Mouse (Mus musculus): ENCODE measurements around the gene March4. TPM values are rescaled to one million over a fixed set of nuclear protein-coding genes. Genes with fewer than 3 reads are reported as not detected.

The March4 gene
- polyA plus RNA-seq, 2 experiments = not detected

- no peaks in the 10 kb centered on the region for H3K4me1 ChIP-seq (replicated peaks; ENCODE audit: control insufficient read depth in 2 of 2, insufficient read depth in 2 of 2, low read length in 1 of 2)
- no peak overlapping the region for H3K4me3 ChIP-seq (ENCODE audit: insufficient read depth in 1 of 2, low read depth in 2 of 2, low read length in 2 of 2)
- WGBS (ENCODE audit: insufficient replicate concordance) = 66% methylated on average over 5 of the region's 5 CpGs
- no peaks in the 10 kb centered on the region for H3K36me3 ChIP-seq (replicated peaks; ENCODE audit: control insufficient read depth, insufficient read depth, low read depth)
- H3K27me3 ChIP-seq (ENCODE audit: control insufficient read depth, insufficient read depth, low read length) = peaks cover 13% of the 10 kb centered on the region
- ATAC-seq (ENCODE audit: insufficient read depth) = no peak
- H3K9ac ChIP-seq (replicated peaks) = no peak overlapping the region
- no peak overlapping the region for H3K4me2 ChIP-seq (ENCODE audit: low read depth)
- no peak for TF ChIP-seq CTCF (IDR thresholded peaks at IDR 0.05; ENCODE audit: low read depth)
- no peak for TF ChIP-seq EP300 (IDR thresholded peaks at IDR 0.05; ENCODE audit: low read depth)
- no peak for DNase-seq (ENCODE audit: low read depth in 3 of 3, low spot score in 3 of 3)
- H3K9me3 ChIP-seq (ENCODE audit: control insufficient read depth, low read length) = no peaks in the 10 kb centered on the region
- H3K27ac ChIP-seq = no peak overlapping the region
Observed at GRCm38 (mm10) chr1:72532926-72533325, 3.8 kb downstream of the March4 start.

GRCm38 (mm10) chr1:72530516-72531196, 6.1 kb downstream of the March4 start:
- WGBS (ENCODE audit: insufficient replicate concordance) = 59% methylated on average over 8 of the region's 8 CpGs
- Histone ChIP-seq H3K36me3 (replicated peaks; ENCODE audit: control insufficient read depth, insufficient read depth, low read depth) (no peaks in the 10 kb centered on the region), H3K4me3 (ENCODE audit: insufficient read depth in 1 of 2, low read depth in 2 of 2, low read length in 2 of 2) (no peak overlapping the region), H3K27ac (no peak overlapping the region), H3K9ac (replicated peaks) (no peak overlapping the region), H3K4me1 (replicated peaks; ENCODE audit: control insufficient read depth in 2 of 2, insufficient read depth in 2 of 2, low read length in 1 of 2) (no peaks in the 10 kb centered on the region), H3K9me3 (ENCODE audit: control insufficient read depth, low read length) (no peaks in the 10 kb centered on the region), H3K4me2 (ENCODE audit: low read depth) (no peak overlapping the region), H3K27me3 (ENCODE audit: control insufficient read depth, insufficient read depth, low read length) (peaks cover under 1% of the 10 kb centered on the region)
- TF ChIP-seq EP300 (IDR thresholded peaks at IDR 0.05; ENCODE audit: low read depth) = no peak
- TF ChIP-seq CTCF (IDR thresholded peaks at IDR 0.05; ENCODE audit: low read depth) = no peak
- ATAC-seq (ENCODE audit: insufficient read depth) (no peak), DNase-seq (ENCODE audit: low read depth in 3 of 3, low spot score in 3 of 3) (no peak)

- WGBS (ENCODE audit: insufficient replicate concordance) = 55% methylated on average over 4 of the region's 4 CpGs
- no peaks in the 10 kb centered on the region for H3K9me3 ChIP-seq (ENCODE audit: control insufficient read depth, low read length)
Observed at GRCm38 (mm10) chr1:72529192-72529591, 7.5 kb downstream of the March4 start.

GRCm38 (mm10) chr1:72523601-72524000, 13.1 kb downstream of the March4 start:
- TF ChIP-seq EP300 (IDR thresholded peaks at IDR 0.05; ENCODE audit: low read depth) (no peak), CTCF (IDR thresholded peaks at IDR 0.05; ENCODE audit: low read depth) (no peak)
- WGBS (ENCODE audit: insufficient replicate concordance) = 61% methylated on average over 6 of the region's 6 CpGs

More at GRCm38 (mm10) chr1:72529192-72529591, 7.5 kb downstream of the March4 start:
- Histone ChIP-seq H3K4me1 (replicated peaks; ENCODE audit: control insufficient read depth in 2 of 2, insufficient read depth in 2 of 2, low read length in 1 of 2) (no peaks in the 10 kb centered on the region), H3K36me3 (replicated peaks; ENCODE audit: control insufficient read depth, insufficient read depth, low read depth) (no peaks in the 10 kb centered on the region), H3K4me2 (ENCODE audit: low read depth) (no peak overlapping the region), H3K27ac (no peak overlapping the region), H3K27me3 (ENCODE audit: control insufficient read depth, insufficient read depth, low read length) (no peaks in the 10 kb centered on the region), H3K9ac (replicated peaks) (no peak overlapping the region), H3K4me3 (ENCODE audit: insufficient read depth in 1 of 2, low read depth in 2 of 2, low read length in 2 of 2) (no peak overlapping the region)
- no peak for ATAC-seq (ENCODE audit: insufficient read depth)
- TF ChIP-seq CTCF (IDR thresholded peaks at IDR 0.05; ENCODE audit: low read depth) (no peak), EP300 (IDR thresholded peaks at IDR 0.05; ENCODE audit: low read depth) (no peak)
- DNase-seq (ENCODE audit: low read depth in 3 of 3, low spot score in 3 of 3) = no peak

GRCm38 (mm10) chr1:72510778-72511520, 25.8 kb downstream of the March4 start:
- Histone ChIP-seq H3K27me3 (ENCODE audit: control insufficient read depth, insufficient read depth, low read length) (no peaks in the 10 kb centered on the region), H3K27ac (no peak overlapping the region), H3K9ac (replicated peaks) (no peak overlapping the region), H3K4me2 (ENCODE audit: low read depth) (no peak overlapping the region), H3K4me3 (ENCODE audit: insufficient read depth in 1 of 2, low read depth in 2 of 2, low read length in 2 of 2) (no peak overlapping the region), H3K4me1 (replicated peaks; ENCODE audit: control insufficient read depth in 2 of 2, insufficient read depth in 2 of 2, low read length in 1 of 2) (no peaks in the 10 kb centered on the region), H3K36me3 (replicated peaks; ENCODE audit: control insufficient read depth, insufficient read depth, low read depth) (no peaks in the 10 kb centered on the region), H3K9me3 (ENCODE audit: control insufficient read depth, low read length) (no peaks in the 10 kb centered on the region)
- DNase-seq (ENCODE audit: low read depth in 3 of 3, low spot score in 3 of 3) (no peak), ATAC-seq (ENCODE audit: insufficient read depth) (no peak)
- TF ChIP-seq EP300 (IDR thresholded peaks at IDR 0.05; ENCODE audit: low read depth) (no peak), CTCF (IDR thresholded peaks at IDR 0.05; ENCODE audit: low read depth) (no peak)
- 54% methylated on average over 7 of the region's 7 CpGs for WGBS (ENCODE audit: insufficient replicate concordance)

More at GRCm38 (mm10) chr1:72523601-72524000, 13.1 kb downstream of the March4 start:
- Histone ChIP-seq H3K36me3 (replicated peaks; ENCODE audit: control insufficient read depth, insufficient read depth, low read depth) (no peaks in the 10 kb centered on the region), H3K4me3 (ENCODE audit: insufficient read depth in 1 of 2, low read depth in 2 of 2, low read length in 2 of 2) (no peak overlapping the region), H3K4me1 (replicated peaks; ENCODE audit: control insufficient read depth in 2 of 2, insufficient read depth in 2 of 2, low read length in 1 of 2) (no peaks in the 10 kb centered on the region), H3K27ac (no peak overlapping the region), H3K9ac (replicated peaks) (no peak overlapping the region), H3K4me2 (ENCODE audit: low read depth) (no peak overlapping the region), H3K27me3 (ENCODE audit: control insufficient read depth, insufficient read depth, low read length) (no peaks in the 10 kb centered on the region), H3K9me3 (ENCODE audit: control insufficient read depth, low read length) (no peaks in the 10 kb centered on the region)
- DNase-seq (ENCODE audit: low read depth in 3 of 3, low spot score in 3 of 3) = no peak
- ATAC-seq (ENCODE audit: insufficient read depth) = no peak
